Mouse (Mus musculus) adrenal gland (tissue): ENCODE data around the gene Lrrc8d.

Source experiments
- intact Hi-C: fragments of 180-260 bp; cut with DNase I; formaldehyde crosslinking; loops from one replicate; pipeline ENCODE4 v1.15.1; 2025

Gene Lrrc8d

DNA sequence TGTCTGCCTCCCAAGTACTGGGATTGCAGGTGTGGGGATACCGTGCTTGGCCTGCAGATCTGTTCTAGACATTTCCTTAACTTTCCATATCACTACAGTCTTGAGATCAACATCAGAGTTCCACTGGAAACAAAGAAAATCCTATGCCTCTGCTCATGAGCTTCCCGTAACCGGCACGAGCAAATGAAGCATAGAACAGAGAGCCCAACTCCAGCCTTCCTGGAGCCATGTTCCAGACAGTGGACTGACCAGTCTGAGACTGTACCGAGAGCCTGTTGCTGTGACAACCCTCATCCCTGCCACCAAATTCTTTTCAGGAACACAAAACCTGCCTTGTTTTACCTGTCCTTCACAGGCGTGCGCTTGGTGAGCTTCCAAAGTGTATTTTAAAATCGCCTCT lies 15.3 kb downstream of the Lrrc8d start:
- intact Hi-C loops: no loop called here

- intact Hi-C loops: no loop called here
Observed at GRCm38 (mm10) chr5:105715531-105716124, 15.9 kb downstream of the Lrrc8d start.

DNA sequence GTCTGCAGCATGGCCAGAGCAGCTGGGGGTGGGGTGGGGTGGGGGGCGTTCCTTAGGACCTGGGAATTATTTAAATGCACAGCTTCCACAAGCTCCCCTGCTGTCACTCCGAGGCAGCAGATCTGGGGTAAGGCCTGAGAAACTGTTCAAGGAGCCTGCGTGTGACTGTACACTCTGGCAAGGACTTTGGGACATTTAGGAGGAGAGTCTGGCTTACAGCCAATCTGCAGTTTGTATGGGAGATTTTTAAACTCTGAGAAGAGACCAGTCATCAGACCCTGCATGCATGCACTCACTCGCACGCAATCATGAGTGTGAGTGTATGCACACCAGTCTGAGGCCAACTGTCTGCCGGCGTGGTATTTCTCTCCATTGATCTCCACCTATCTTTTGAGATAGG lies 17.5 kb downstream of the Lrrc8d start:
- intact Hi-C loops: no loop called here

DNA sequence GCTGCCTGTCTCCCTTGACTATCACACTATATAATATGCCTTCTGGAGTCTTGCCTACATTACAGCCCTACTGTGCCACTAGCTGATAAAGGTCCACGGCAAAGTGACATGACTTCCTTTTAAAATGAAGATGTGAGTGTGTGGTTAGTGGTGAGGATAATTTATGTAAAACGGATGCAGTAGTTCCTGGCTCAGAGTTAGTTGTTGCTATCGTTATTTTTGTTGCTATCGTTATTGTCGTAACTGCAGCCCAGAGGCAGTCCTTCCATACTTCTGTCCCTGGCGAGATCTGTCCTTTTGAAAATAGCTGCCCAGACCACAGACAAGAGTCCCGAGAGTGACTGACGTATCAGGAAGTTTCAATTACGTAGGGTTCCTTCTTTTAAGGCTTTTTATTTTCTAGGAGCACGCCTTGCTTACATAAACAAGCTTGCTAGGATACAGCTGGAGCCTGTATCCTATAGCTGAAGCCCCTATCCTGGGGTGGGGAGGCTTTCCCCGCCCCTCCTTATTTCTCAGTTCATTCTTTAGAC lies 18.4 kb downstream of the Lrrc8d start:
- intact Hi-C loops: no loop called here

DNA sequence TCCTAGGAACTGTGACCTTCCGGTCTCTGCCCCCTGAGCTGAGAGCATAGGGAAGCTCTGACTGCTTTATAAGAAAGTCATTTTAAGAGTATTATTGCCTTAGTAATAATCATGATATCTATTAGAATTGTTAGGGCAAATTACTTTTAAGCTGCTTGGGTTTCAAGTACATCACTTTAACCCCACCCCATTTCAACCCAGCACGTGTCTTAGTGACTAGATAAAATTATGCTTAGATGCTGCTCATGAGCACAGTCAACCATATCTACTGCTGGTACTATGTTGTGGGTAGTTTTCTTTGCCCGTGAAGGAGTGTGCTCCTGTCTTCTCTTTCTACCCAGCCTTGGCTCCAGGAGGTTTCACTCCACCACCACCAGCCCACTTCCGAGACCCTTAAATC lies 21.5 kb downstream of the Lrrc8d start:
- intact Hi-C loops: no loop called here

DNA sequence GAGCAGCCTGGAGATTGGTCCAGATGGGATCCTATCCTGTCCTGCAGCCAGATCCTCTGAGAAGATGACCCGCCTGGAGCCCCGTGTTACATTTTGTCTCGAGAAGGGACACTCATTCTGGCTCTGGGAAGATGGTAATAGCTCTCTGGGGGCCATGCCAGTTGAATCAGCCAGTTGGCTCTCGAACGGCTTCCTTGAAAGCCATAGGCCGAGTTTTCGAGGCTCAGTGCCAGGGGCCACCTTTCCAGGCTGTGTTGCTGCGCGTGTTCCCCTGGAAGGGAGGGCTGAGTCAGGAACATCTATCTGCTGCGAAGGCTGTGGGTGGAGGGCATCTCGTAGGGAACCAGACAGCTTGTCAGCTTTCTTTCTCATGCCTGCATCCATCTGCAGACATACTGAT lies 23.0 kb downstream of the Lrrc8d start:
- intact Hi-C loops: no loop called here

DNA sequence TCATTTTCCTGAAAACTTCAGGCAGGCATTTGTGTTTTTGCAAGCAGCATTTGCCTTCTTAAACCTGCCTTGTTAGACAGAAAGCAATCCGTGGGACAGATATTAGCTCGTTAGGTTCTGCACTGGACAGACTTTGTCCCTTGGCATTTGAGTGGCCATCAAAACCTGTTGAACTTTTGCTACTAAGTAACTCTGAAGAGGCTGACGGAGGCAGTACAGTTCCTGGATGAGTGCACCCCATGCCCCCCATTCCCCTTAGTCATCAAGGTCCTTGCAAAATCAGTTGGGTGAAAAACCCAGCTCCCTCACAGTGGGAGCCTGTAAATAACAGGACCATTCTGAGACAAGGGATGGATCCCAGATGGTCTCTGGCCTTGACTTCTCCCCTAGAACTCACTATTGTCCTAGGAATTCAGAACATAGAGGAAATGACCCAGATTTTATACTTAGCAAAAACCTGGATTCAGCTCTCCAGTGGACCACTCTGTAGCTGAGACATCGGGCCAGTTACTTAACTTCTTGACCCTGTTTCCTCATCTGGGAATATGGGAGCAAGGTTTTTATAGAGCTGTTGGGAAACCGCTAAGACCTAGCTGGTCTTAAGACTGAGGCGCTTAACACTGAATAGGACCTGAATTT lies 30.5 kb downstream of the Lrrc8d start:
- intact Hi-C loops: loop anchor here (5.0 kb wide), 1 partner anchor 33 kb away; the partner anchor contains the start of gene Lrrc8d

GRCm38 (mm10) chr5:105731173-105731626 lies 31.4 kb downstream of the Lrrc8d start:
- intact Hi-C loops: loop anchor here (5.0 kb wide), 1 partner anchor 34 kb away; the partner anchor contains the start of gene Lrrc8d

GRCm38 (mm10) chr5:105731627-105732432 lies 32.1 kb downstream of the Lrrc8d start:
- intact Hi-C loops: loop anchor here (5.0 kb wide), 1 partner anchor 35 kb away; the partner anchor contains the start of gene Lrrc8d

GRCm38 (mm10) chr5:105732433-105732891 lies 32.7 kb downstream of the Lrrc8d start:
- intact Hi-C loops: loop anchor here (5.0 kb wide), 1 partner anchor 35 kb away; the partner anchor contains the start of gene Lrrc8d

DNA sequence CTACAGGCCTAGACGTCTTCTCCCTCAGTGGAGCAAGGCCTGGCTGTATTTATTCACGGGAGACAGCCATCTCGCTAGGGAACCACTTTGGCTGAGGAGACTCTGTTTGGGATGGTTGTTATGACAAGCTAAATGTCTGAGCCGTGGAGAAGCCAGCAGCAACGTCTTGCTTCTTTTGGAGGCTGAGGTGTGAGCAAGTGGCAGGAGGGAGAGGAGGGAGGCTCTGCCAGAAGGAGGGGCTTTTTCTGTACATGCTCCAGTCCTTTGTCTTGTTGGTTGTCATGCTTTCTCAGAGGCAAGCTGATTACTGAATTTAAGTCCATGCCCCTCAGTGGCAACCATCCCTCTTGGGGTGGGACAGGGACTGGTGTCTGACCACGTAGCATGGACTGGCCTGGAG lies 33.5 kb downstream of the Lrrc8d start:
- intact Hi-C loops: loop anchor here (5.0 kb wide), 1 partner anchor 36 kb away; the partner anchor contains the start of gene Lrrc8d

DNA sequence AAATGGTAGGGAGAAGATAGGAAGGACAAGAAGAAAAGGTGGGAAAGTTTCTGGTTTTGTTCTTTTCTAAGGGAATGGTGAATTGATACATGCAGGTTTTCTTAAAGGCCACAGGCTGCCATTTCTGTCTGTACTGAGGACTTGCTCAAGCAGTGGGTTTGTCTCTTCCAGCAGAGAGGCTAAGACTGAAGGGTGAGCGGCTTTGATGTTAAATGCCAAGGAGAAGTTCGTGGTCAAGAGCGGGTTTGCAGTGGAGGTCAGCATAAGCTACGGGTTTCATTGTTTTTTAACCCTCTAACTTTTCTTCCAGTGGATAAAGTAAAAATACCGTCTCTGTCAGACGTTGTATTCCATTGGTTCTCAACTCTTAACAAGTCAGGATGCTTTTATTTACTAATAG lies 36.6 kb downstream of the Lrrc8d start:
- intact Hi-C loops: no loop called here

DNA sequence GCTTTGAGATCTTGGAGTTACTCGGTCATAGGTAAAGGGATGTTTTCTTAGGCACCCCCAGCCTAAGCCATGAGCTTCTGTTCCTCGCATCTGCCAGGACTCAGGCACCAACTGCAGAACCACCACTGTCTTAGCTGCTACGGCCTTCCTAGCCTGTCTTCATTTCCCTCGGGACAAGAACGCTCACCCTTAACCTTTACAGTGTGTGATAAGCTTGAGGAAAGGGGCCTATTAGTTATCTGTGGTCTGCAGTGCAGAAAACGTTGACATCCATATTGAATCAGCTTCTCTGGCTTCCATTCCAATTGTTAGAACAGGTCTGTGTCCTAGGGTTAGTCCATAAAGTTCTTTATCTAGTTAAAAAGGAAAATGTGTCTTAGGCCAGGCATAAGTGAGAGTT lies 37.4 kb downstream of the Lrrc8d start:
- intact Hi-C loops: no loop called here

GRCm38 (mm10) chr5:105740437-105740836 lies 40.7 kb downstream of the Lrrc8d start:
- intact Hi-C loops: no loop called here

DNA sequence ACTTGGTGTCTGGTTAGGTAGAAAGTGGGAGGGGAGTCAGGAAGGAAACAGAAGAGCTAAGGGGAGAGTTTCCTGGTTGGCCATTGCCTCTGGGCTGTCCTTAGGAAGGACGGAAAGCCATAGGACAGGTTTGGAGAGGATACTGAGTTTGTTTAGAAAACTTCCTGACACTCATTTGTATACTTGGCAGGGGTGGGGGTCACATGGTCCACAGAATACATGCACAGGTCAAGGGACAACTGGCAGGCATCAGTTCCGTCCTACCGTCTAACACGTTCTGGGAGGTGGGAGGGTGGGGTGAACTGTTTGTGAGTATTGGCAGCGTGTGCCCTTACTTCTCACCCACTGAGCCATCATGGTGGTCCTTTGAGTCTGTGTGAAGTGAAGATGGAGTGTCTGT lies 42.9 kb downstream of the Lrrc8d start:
- intact Hi-C loops: no loop called here

- intact Hi-C loops: no loop called here
Observed at GRCm38 (mm10) chr5:105745324-105745723, 45.6 kb downstream of the Lrrc8d start.

DNA sequence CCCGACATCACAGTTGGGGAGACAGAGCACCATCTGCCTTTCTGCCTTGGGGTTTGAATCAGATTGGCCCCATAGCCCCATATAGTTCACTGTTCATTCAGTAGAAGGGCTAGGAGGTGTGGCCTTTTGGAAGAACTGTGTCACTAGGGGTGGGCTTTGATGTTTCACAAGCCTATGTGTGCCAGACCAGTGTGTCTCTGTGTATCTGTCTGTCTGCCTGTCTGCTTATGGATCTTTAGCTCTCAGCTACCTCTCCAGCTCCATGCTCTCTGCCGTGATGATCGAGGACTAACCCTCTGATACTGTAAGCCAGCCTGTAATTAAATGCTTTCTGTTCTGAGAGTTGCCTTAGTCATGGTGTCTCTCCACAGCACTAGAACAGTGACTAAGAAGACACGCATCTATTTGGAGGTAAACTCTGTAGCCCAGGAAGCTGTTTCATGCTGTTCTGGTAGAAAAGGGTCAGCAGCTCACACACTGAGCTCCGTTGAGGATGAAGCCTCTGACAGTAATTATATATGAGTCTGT lies 46.2 kb downstream of the Lrrc8d start:
- intact Hi-C loops: no loop called here

- intact Hi-C loops: no loop called here
Observed at GRCm38 (mm10) chr5:105754803-105755202, 55.0 kb downstream of the Lrrc8d start.

- intact Hi-C loops: no loop called here
Observed at GRCm38 (mm10) chr5:105755491-105755890, 55.7 kb downstream of the Lrrc8d start.

DNA sequence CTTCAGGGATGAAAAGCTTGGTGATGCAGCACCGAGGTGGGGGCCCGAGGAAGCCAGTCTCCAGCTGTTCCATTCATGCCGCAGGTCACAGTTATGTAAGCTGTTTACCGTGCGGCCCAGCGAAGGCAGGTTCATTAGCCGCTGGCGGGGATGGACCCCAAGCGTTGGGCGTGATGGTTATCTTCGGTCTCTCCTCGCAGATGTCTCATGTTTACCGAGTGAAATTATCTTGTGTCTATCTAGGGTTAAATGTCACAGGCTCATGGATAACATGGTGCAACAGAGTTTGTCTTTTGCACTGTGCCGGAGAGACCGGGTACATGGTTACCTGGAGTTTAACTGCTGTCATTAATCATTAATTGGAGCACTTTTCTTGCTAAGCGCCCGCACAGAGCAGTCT lies 58.2 kb downstream of the Lrrc8d start:
- intact Hi-C loops: no loop called here

- intact Hi-C loops: no loop called here
Observed at GRCm38 (mm10) chr5:105758866-105759265, 59.1 kb downstream of the Lrrc8d start.
